13 mouse cellular contexts compared by ENCODE assay signal in genomic region chr8:90301543-90301942, GRCm38 (mm10). TPM values are rescaled to one million over a fixed set of nuclear protein-coding genes. Genes with fewer than 3 reads are reported as not detected.
DNase-seq lines count a peak whose midpoint lies in the region; ATAC-seq lines count a peak whose summit lies in the region.
"Had no signal": no experiment of that assay in that cellular context is flagged by ENCODE, and none has a peak within 500 bp of the region (broad histone marks: within the 10 kb centered on the region; RNA-seq: fewer than 3 reads in every experiment).

No protein-coding gene starts in this region.

- H3K9me3 ChIP-seq in hindbrain, embryonic 10.5 days, result 0 out of 2 replicates have a peak, but pooled peaks cover 4% of the 10 kb centered on the region
- no peaks in the 10 kb centered on the region for H3K9me3 ChIP-seq in hindbrain, embryonic 11.5 days (ENCODE audit: control insufficient read depth, low read length)
- peaks cover 4% of the 10 kb centered on the region; the same call in 1 of the 2 replicates for H3K9me3 ChIP-seq in embryonic facial prominence, embryonic 14.5 days (ENCODE audit: control insufficient read depth, low read length)
- H3K9me3 ChIP-seq in hindbrain, embryonic 12.5 days (replicated peaks), result no peaks in the 10 kb centered on the region
- H3K9me3 ChIP-seq in midbrain, embryonic 14.5 days (ENCODE audit: control insufficient read depth, low read length), result no peaks in the 10 kb centered on the region

- peak overlapping the region; percentile 35; the same call in 1 of the 2 replicates for H3K27ac ChIP-seq in hindbrain, embryonic 10.5 days
- H3K27ac ChIP-seq in hindbrain, embryonic 11.5 days (ENCODE audit: low read depth, low read length), result no peak overlapping the region
- peak overlapping the region; percentile 70 for H3K27ac ChIP-seq in embryonic facial prominence, embryonic 14.5 days (replicated peaks; ENCODE audit: low read depth, low read length)
- H3K27ac ChIP-seq in hindbrain, embryonic 12.5 days, result peak overlapping the region; percentile 58
- peak overlapping the region; percentile 78 for H3K27ac ChIP-seq in midbrain, embryonic 14.5 days (replicated peaks; ENCODE audit: low read depth, low read length)

- no peak for DNase-seq in hindbrain, embryonic 10.5 days (ENCODE audit: low spot score)
- no peak for DNase-seq in hindbrain, embryonic 11.5 days (ENCODE audit: low spot score)
- peak; percentile 61 for DNase-seq in embryonic facial prominence, embryonic 14.5 days (ENCODE audit: low spot score)
- peak; percentile 63 for DNase-seq in midbrain, embryonic 14.5 days
- DNase-seq in spleen, adult 18-20 months, result no peak
- DNase-seq in gastrocnemius, postnatal 25 days, result no peak
- DNase-seq in Muller cell, postnatal 12 days (ENCODE audit: inconsistent ontology term), result no peak
- DNase-seq: adrenal gland, postnatal 14 days; liver, postnatal 0 days had no signal

- no peaks in the 10 kb centered on the region for H3K27me3 ChIP-seq in hindbrain, embryonic 10.5 days (ENCODE audit: insufficient read depth, poor library complexity, severe bottlenecking)
- H3K27me3 ChIP-seq in hindbrain, embryonic 11.5 days (ENCODE audit: control insufficient read depth, insufficient read depth, low read length), result no peaks in the 10 kb centered on the region
- 0 out of 2 replicates have a peak, but pooled peaks cover 8% of the 10 kb centered on the region for H3K27me3 ChIP-seq in embryonic facial prominence, embryonic 14.5 days (replicated peaks; ENCODE audit: control insufficient read depth, insufficient read depth, low read length)
- no peaks in the 10 kb centered on the region for H3K27me3 ChIP-seq in hindbrain, embryonic 12.5 days
- H3K27me3 ChIP-seq in midbrain, embryonic 14.5 days (ENCODE audit: control insufficient read depth, insufficient read depth, low read length), result no peaks in the 10 kb centered on the region

- no peak overlapping the region for H3K4me2 ChIP-seq in hindbrain, embryonic 11.5 days (replicated peaks; ENCODE audit: low read depth, low read length)
- H3K4me2 ChIP-seq in embryonic facial prominence, embryonic 14.5 days (ENCODE audit: low read depth, low read length), result 0 out of 2 replicates have a peak overlapping the region, but pooled peaks have one; percentile 16
- 0 out of 2 replicates have a peak overlapping the region, but pooled peaks have one; percentile 1 for H3K4me2 ChIP-seq in hindbrain, embryonic 12.5 days (replicated peaks)
- H3K4me2 ChIP-seq in midbrain, embryonic 14.5 days (ENCODE audit: low read length), result peak overlapping the region; percentile 41

- no peak for ATAC-seq in hindbrain, embryonic 11.5 days (ENCODE audit: low FRiP score)
- no peak for ATAC-seq in embryonic facial prominence, embryonic 14.5 days (ENCODE audit: low read depth)
- ATAC-seq in hindbrain, embryonic 12.5 days (ENCODE audit: low FRiP score), result no peak
- ATAC-seq in midbrain, embryonic 14.5 days (ENCODE audit: low FRiP score, low TSS enrichment), result no peak
- ATAC-seq: CD4-positive, CD25-positive, alpha-beta regulatory T cell, adult 4 months; inflammation-experienced regulatory T-cells, adult 6 months; liver, postnatal 0 days had no signal

- WGBS in hindbrain, embryonic 10.5 days, result 70% methylated on average over 5 of the region's 5 CpGs
- 46% methylated on average over 5 of the region's 5 CpGs for WGBS in hindbrain, embryonic 11.5 days
- WGBS in embryonic facial prominence, embryonic 14.5 days, result 29% methylated on average over 5 of the region's 5 CpGs
- 38% methylated on average over 5 of the region's 5 CpGs for WGBS in hindbrain, embryonic 12.5 days
- 6% methylated on average over 5 of the region's 5 CpGs for WGBS in midbrain, embryonic 14.5 days

- peaks cover 37% of the 10 kb centered on the region for H3K4me1 ChIP-seq in hindbrain, embryonic 10.5 days (replicated peaks)
- peaks cover 4% of the 10 kb centered on the region for H3K4me1 ChIP-seq in hindbrain, embryonic 11.5 days (replicated peaks; ENCODE audit: control insufficient read depth, insufficient read depth, low read length)
- peaks cover 31% of the 10 kb centered on the region for H3K4me1 ChIP-seq in embryonic facial prominence, embryonic 14.5 days (ENCODE audit: control insufficient read depth, insufficient read depth, low read length)
- H3K4me1 ChIP-seq in hindbrain, embryonic 12.5 days, result peaks cover 42% of the 10 kb centered on the region
- H3K4me1 ChIP-seq in midbrain, embryonic 14.5 days (ENCODE audit: control insufficient read depth, insufficient read depth, low read length), result peaks cover 68% of the 10 kb centered on the region

- H3K4me3 ChIP-seq in hindbrain, embryonic 10.5 days, result no peak overlapping the region
- H3K4me3 ChIP-seq in hindbrain, embryonic 11.5 days (ENCODE audit: low read depth, low read length), result no peak overlapping the region
- H3K4me3 ChIP-seq in embryonic facial prominence, embryonic 14.5 days (ENCODE audit: low read depth, low read length), result no peak overlapping the region
- no peak overlapping the region for H3K4me3 ChIP-seq in hindbrain, embryonic 12.5 days
- no peak overlapping the region for H3K4me3 ChIP-seq in midbrain, embryonic 14.5 days (replicated peaks; ENCODE audit: low read depth, low read length)

- peaks cover 27% of the 10 kb centered on the region for H3K36me3 ChIP-seq in hindbrain, embryonic 10.5 days
- no peaks in the 10 kb centered on the region; the same call in 1 of the 2 replicates for H3K36me3 ChIP-seq in hindbrain, embryonic 11.5 days (ENCODE audit: control insufficient read depth, insufficient read depth, low read length)
- no peaks in the 10 kb centered on the region for H3K36me3 ChIP-seq in embryonic facial prominence, embryonic 14.5 days (ENCODE audit: control insufficient read depth, insufficient read depth, low read length)
- 0 out of 2 replicates have a peak, but pooled peaks cover 2% of the 10 kb centered on the region for H3K36me3 ChIP-seq in hindbrain, embryonic 12.5 days
- H3K36me3 ChIP-seq in midbrain, embryonic 14.5 days (ENCODE audit: control insufficient read depth, insufficient read depth, low read length), result 0 out of 2 replicates have a peak, but pooled peaks cover 3% of the 10 kb centered on the region

- H3K9ac ChIP-seq in hindbrain, embryonic 11.5 days (ENCODE audit: low read depth, low read length), result no peak overlapping the region
- H3K9ac ChIP-seq in embryonic facial prominence, embryonic 14.5 days (ENCODE audit: low read depth, low read length), result no peak overlapping the region
- H3K9ac ChIP-seq in hindbrain, embryonic 12.5 days, result no peak overlapping the region; the same call in 1 of the 2 replicates
- peak overlapping the region; percentile 24; the same call in 1 of the 2 replicates for H3K9ac ChIP-seq in midbrain, embryonic 14.5 days (replicated peaks; ENCODE audit: low read length)
- H3K9ac ChIP-seq: liver, postnatal 0 days had no signal

RNA-seq across cellular contexts. Expression of gene Tox3, which starts 46.6 kb away (rescaled TPM):
- polyA plus RNA-seq in hindbrain, embryonic 10.5 days (2016; fragmentation: Nextera tagmentation; extraction: Ambion mirVana), result 15.0 and 24.4 TPM in 2 replicates
- polyA plus RNA-seq in hindbrain, embryonic 11.5 days (2014; fragmentation: Nextera tagmentation; extraction: Ambion mirVana), result 29.9 and 40.4 TPM in 2 replicates
- 4.9 and 5.2 TPM in 2 replicates for polyA plus RNA-seq in embryonic facial prominence, embryonic 14.5 days (2014; fragmentation: Nextera tagmentation; extraction: Ambion mirVana)
- 40.9 and 44.9 TPM in 2 replicates for polyA plus RNA-seq in hindbrain, embryonic 12.5 days (2016; fragmentation: Nextera tagmentation; extraction: Ambion mirVana)
- 40.2 and 42.0 TPM in 2 replicates for polyA plus RNA-seq in midbrain, embryonic 14.5 days (2014; fragmentation: Nextera tagmentation; extraction: Ambion mirVana)
- total RNA-seq in gastrocnemius, postnatal 25 days (2021), result under 1 TPM in 1 of 2 experiments, not detected in 1; 0.16 TPM
- total RNA-seq: gastrocnemius, adult 18-20 months had no signal
- polyA plus RNA-seq: CD4-positive, CD25-positive, alpha-beta regulatory T cell, adult 4 months; inflammation-experienced regulatory T-cells, adult 6 months had no signal

Comparison
In these comparisons a context has a peak if more than half of its experiments do, and no peak if none do; other contexts are left out.
1. DNase-seq: peak in embryonic facial prominence, embryonic 14.5 days (single experiment) and midbrain, embryonic 14.5 days (single experiment); none in hindbrain, embryonic 10.5 days (single experiment), hindbrain, embryonic 11.5 days (single experiment), spleen, adult 18-20 months (0 of 2), gastrocnemius, postnatal 25 days (single experiment) and Muller cell, postnatal 12 days (single experiment).